Mouse (Mus musculus) kidney, postnatal 0 days (tissue): ENCODE results near the gene Clasrp. TPM values are rescaled to one million over a fixed set of nuclear protein-coding genes. Genes with fewer than 3 reads are reported as not detected.

Experiments
- ATAC-seq: fragments of 200-750 bp; cut with Nextera tagmentation; replicated peaks from 2 replicates; pipeline ENCODE4 v1.8.0; 2017; ENCODE audit warnings: low read depth, moderate number of reproducible peaks, moderate TSS enrichment, moderate library complexity; ENCODE audit not compliant: low FRiP score
- DNase-seq: peaks from one replicate; pipeline ENCODE4 v3.0.0-alpha.2; 2016; ENCODE audit warnings: low spot score
- H3K27ac ChIP-seq: fragments of 300-500 bp; sonication (generic); 2 replicates; pipeline ENCODE4 v1.5.1; 2014; ENCODE audit warnings: mild to moderate bottlenecking
- H3K27me3 ChIP-seq: fragments of 300-500 bp; sonication (generic); 2 replicates; pipeline ENCODE4 v1.6.1; 2014; ENCODE audit warnings: low read length, mixed read lengths; ENCODE audit not compliant: insufficient read depth
- H3K36me3 ChIP-seq: fragments of 300-500 bp; sonication (generic); 2 replicates; pipeline ENCODE4 v1.6.1; 2014; ENCODE audit warnings: low read length, mixed read lengths; ENCODE audit not compliant: insufficient read depth
- H3K4me1 ChIP-seq: fragments of 300-500 bp; sonication (generic); replicated peaks from 2 replicates; pipeline ENCODE4 v1.6.1; 2014; ENCODE audit warnings: antibody characterized with exemption, low read length, mixed read lengths; ENCODE audit not compliant: insufficient read depth
- H3K4me2 ChIP-seq: fragments of 300-500 bp; sonication (generic); 2 replicates; pipeline ENCODE4 v1.6.1; 2014; ENCODE audit warnings: mild to moderate bottlenecking, low read length, moderate library complexity, mixed read lengths
- H3K4me3 ChIP-seq: fragments of 300-500 bp; sonication (generic); replicated peaks from 2 replicates; pipeline ENCODE4 v1.5.1; 2014; ENCODE audit warnings: low read depth, low read length
- H3K9ac ChIP-seq: fragments of 300-500 bp; sonication (generic); 2 replicates; pipeline ENCODE4 v1.6.1; 2014; ENCODE audit warnings: low read depth, low read length
- H3K9me3 ChIP-seq: fragments of 300-500 bp; sonication (generic); replicated peaks from 2 replicates; pipeline ENCODE4 v1.6.1; 2016; ENCODE audit warnings: low read length, inconsistent platforms, mixed read lengths
- CTCF ChIP-seq: IDR thresholded peaks from 2 replicates; pipeline ENCODE4 v1.5.1; 2016; ENCODE audit warnings: antibody characterized with exemption, low read depth, mild to moderate bottlenecking, moderate library complexity
- WGBS: fragments of 180-500 bp; shearing (Covaris S2); extraction: QIAGEN DNeasy Blood & Tissue Kit; methylation state at CpG from one replicate; pipeline ENCODE4 v1.1.7; 2014; 5-methylcytosine and 5-hydroxymethylcytosine counted together
- polyA plus RNA-seq: library from polyadenylated mRNA; unstranded; fragments of >200 nt; fragmentation: Nextera tagmentation; extraction: Ambion mirVana; gene quantifications from 2 replicates; pipeline ENCODE4 v1.2.1, GENCODE M21; 2015

Clasrp gene
- polyA plus RNA-seq, 1 experiment from 2014 or later = 35.1 TPM

DNA sequence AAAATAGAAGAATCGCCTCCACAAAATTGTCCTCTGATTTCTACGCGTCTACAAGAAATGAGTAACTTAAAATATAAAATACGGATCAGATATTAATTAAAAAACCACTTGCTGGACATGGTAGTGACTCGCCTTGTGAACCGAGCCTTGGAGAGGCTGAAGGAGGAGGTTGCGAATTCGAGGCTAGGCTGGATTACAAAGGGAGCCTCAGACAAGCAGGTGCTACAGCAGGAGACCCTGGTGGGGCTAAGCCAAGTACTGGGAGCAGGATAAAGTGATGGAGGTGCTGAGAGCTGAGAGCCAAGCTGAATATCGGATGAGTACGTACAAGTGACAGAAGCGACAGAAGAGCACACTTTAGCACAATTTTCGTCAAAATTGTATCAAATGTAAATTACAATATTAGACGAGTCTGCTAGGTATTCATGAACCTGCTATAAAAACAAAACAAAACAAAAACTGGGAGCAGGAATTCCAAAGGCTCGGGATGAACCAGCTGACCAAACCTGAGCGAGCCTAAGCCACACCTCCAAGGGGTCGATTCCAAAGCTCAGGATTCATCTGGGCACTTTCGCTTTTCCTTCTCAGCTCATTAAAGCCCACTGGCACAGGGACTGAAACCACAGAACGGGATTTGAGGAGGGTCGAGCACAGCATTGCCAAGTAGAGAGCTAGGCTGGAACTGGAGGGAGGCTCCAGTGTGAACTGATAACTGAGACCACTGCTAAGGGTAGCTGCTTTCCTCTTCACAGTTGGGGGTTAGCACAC lies 41.5 kb downstream of the Clasrp start, which contains the start of gene Ppp1r37:
TSS of gene Ppp1r37 (minus strand) at position 434 of the 768 bp plus-strand sequence.
- peak within 1 kb of the TSS; percentile 94 for H3K27ac ChIP-seq
- H3K9me3 ChIP-seq = no peaks in the 10 kb centered on the region
- no peak for TF ChIP-seq CTCF
- H3K27me3 ChIP-seq = no peaks in the 10 kb centered on the region
- H3K4me3 ChIP-seq = peak within 1 kb of the TSS; percentile 80
- ATAC-seq = no peak
- DNase-seq = peak; percentile 80
- H3K36me3 ChIP-seq = 0 out of 2 replicates have a peak, but pooled peaks cover 19% of the 10 kb centered on the region
- H3K4me1 ChIP-seq = peaks cover 25% of the 10 kb centered on the region
- WGBS = 2% methylated on average over 19 of the region's 19 CpGs
- peak within 1 kb of the TSS; percentile 65 for H3K4me2 ChIP-seq
- H3K9ac ChIP-seq = peak within 1 kb of the TSS; percentile 94

DNA sequence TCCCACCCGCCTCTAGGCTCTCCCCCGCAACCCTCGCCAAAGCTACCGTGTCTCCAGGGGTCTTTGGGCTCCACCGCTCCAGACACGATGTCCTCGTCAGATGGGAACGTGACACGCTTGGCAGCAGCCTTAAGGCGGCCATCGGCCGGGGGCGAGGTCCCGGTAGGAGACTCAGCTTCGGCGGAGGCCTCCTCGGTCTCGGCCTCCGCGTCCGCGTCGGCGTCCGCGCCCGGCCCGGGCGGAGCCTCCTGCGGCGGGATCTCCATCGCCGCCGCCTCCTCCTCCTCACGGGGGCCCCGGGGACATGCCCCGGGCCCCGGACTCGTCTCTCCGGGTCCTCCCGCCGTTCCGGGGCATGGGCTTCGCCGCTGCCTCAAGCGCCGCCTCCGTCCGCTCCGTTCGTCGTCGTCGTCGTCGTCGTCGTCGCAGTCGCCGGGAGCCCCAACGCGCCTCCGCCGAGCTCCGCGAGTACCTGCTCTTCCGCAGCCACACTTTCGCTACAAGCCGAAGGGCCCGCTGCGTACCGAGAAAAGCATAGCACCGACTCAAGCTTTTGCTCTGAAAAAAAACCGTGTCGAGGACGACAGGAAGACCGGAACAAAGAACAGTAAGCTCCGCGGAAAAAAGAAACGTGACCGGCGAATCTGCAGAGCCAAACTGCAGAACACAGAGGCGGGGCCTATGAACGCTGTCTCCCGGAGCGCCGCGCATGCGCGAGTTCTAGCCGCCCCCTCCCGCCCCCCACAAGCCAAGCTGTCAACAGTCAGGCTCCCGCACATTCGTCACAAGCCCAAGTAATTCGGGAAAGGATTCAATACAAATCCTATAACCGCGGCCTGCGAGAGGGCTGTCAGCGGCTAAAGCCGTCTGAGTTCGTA lies 42.3 kb downstream of the Clasrp start:
- no peak for TF ChIP-seq CTCF
- Histone ChIP-seq H3K4me3 (peak overlapping the region; percentile 80), H3K4me2 (peak overlapping the region; percentile 65), H3K36me3 (0 out of 2 replicates have a peak, but pooled peaks cover 19% of the 10 kb centered on the region), H3K27ac (peak overlapping the region; percentile 94), H3K9ac (peak overlapping the region; percentile 94), H3K4me1 (peaks cover 25% of the 10 kb centered on the region), H3K9me3 (no peaks in the 10 kb centered on the region), H3K27me3 (no peaks in the 10 kb centered on the region)
- DNase-seq = peak; percentile 98
- ATAC-seq = peak; percentile 78
- WGBS = under 1% methylated on average over 102 of the region's 102 CpGs

DNA sequence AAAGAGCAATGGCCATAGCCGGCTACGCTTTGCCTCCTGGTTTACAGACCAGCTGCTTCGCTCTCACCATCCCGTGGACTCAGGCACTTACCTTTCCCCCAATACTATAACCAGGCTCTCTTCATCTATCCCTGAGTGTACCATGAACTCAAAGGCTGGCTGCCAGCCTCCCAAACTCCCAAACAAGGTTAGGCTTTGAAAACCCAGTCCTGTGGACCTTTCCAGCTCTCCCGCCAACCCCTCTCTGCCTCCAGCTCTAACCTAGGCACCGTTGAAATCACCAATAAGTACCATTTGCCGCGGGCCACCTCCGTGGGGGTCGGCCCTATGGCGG lies 42.9 kb downstream of the Clasrp start:
- Histone ChIP-seq H3K4me3 (peak overlapping the region; percentile 80), H3K4me2 (peak overlapping the region; percentile 65), H3K9ac (peak overlapping the region; percentile 94), H3K27me3 (no peaks in the 10 kb centered on the region), H3K27ac (peak overlapping the region; percentile 94), H3K4me1 (peaks cover 25% of the 10 kb centered on the region), H3K9me3 (no peaks in the 10 kb centered on the region), H3K36me3 (0 out of 2 replicates have a peak, but pooled peaks cover 19% of the 10 kb centered on the region)
- DNase-seq = peak; percentile 28
- TF ChIP-seq CTCF = no peak
- ATAC-seq = no peak
- WGBS = under 1% methylated on average over 11 of the region's 11 CpGs

DNA sequence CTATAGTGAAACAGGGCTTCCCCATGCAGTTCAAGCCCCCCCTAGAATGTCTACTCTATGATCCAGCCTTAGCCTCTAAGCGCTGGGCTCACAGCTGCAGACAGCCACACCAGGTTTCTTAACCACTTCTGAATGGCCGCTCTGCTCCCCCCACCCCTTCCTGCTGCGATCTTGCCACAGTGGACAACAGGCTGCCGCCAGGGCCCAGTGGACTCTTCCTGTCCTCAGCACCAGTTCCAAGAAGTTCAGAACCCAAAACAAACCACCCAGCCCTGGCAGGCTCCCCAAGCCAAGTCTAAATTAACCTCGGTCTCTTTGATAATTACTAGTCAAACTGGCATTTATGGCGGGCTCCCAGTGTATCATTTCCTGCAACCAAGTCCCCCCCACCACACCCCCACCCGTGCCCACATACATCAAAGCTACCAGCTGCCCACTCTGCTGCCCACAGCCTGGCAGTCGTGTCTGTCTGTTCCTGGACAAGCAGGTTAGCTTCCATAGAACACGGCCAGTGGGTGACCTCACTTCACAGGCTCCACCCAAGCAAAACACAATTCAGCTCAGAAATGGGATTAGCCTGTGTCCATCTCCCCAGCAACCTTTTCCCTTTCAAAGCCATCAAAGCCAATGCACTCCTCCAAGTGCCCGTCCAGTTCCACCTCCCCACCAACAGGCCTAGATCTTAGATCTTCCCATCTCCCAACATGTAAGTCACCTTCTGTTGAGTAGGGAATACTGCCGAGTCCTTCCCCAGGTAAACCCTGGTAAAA lies 43.6 kb downstream of the Clasrp start:
- Histone ChIP-seq H3K4me3 (peak overlapping the region; percentile 80), H3K36me3 (0 out of 2 replicates have a peak, but pooled peaks cover 14% of the 10 kb centered on the region), H3K4me2 (peak overlapping the region; percentile 65), H3K4me1 (peaks cover 25% of the 10 kb centered on the region), H3K27me3 (no peaks in the 10 kb centered on the region), H3K9me3 (no peaks in the 10 kb centered on the region), H3K27ac (peak overlapping the region; percentile 94; the same call in 1 of the 2 replicates), H3K9ac (peak overlapping the region; percentile 94)
- TF ChIP-seq CTCF = no peak
- ATAC-seq = no peak
- WGBS = 12% methylated on average over 11 of the region's 11 CpGs
- peak; percentile 24 for DNase-seq

DNA sequence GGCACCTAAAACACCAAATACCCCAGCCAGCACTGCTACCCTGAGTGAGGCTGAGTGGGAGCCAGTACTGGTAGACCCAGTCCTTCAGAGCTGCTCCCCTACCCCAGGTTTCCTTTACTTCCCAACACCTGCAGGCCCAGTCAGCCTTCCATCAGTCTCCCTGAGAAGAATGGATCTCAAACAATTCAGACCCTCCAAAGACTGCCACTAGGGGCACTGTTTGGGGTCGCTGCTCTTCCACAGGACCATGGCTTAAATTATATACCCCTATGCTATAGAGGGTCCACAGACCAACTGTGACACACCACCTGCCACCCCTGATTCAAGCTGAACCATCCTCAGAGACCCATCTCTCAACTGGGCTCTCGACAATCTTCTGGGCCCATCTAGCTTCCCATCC lies 45.3 kb downstream of the Clasrp start:
- Histone ChIP-seq H3K4me3 (no peak overlapping the region), H3K9ac (0 out of 2 replicates have a peak overlapping the region, but pooled peaks have one; percentile 8), H3K36me3 (0 out of 2 replicates have a peak, but pooled peaks cover 2% of the 10 kb centered on the region), H3K4me1 (peaks cover 25% of the 10 kb centered on the region), H3K9me3 (no peaks in the 10 kb centered on the region), H3K27ac (no peak overlapping the region), H3K27me3 (no peaks in the 10 kb centered on the region), H3K4me2 (no peak overlapping the region)
- no peak for ATAC-seq
- 60% methylated on average over 2 of the region's 2 CpGs for WGBS
- peak; percentile 37 for DNase-seq
- peak; percentile 66 for TF ChIP-seq CTCF
